Mouse (Mus musculus) right cerebral cortex, adult 2 months (tissue): ENCODE data around the gene BC035044.
A peak's percentile ranks its signal among the peaks of the same experiment; 100 is the strongest.
"Not testable (repeated sequence)": the region's sequence is repeated elsewhere in the genome, so short reads cannot be mapped to it uniquely, and the experiment has no call there.

ENCODE experiments used
- DNase-seq, 2 experiments: peaks; one replicate each; pipeline ENCODE4 v3.0.0; 2021 to 2022; ENCODE audit warnings: low spot score in 2 of 2

The BC035044 gene

GRCm38 (mm10) chr6:128850671-128851070 is 40.3 kb downstream of the BC035044 start:
- no peak for DNase-seq

DNA sequence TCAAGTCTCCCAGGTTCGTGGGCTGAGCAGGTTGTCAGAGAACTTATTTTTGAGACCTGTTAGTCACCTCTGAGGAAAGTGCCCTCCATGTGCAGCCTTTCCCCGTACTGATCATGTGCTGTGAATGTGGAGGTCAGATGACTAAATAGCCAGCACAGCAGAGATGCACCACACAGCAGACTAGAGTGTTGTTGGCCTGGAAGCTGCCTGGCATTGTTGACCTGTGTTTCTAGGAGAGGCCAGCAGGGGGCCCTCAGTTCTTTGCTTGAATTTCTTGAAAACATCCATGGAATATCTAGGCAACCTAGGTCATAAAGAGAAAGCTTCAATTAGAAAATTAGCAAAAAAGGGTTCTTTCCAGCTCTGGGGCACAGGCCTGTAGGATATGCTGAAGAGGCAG is 41.0 kb downstream of the BC035044 start:
- peak; percentile 46 to 55 for DNase-seq

GRCm38 (mm10) chr6:128847401-128847800 is 43.5 kb downstream of the BC035044 start:
- no peak for DNase-seq

DNA sequence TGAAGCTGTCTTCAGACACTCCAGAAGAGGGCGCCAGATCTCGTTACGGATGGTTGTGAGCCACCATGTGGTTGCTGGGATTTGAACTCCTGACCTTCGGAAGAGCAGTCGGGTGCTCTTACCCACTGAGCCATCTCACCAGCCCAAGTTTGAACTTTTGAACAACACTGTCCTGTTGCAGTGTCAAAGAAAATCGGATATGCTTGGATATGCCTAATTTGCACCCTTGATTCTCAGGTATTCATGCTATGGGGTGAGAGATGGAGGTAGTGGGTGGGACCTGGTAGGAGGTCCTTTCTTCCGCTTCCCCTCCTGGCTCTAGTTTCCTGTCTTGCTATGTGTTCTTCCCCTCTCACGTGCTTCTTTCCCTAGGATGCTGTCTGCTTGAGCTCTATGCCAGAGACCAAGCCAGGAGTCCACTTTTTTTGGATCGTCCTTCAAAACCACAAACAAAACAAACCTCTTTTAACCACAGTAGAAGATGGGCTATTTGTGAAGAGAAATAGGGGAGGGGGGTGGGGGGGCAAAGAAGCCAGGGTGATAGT is 44.9 kb downstream of the BC035044 start:
- DNase-seq = no peak

- peak; percentile 78 to 86 for DNase-seq
Observed at GRCm38 (mm10) chr6:128845319-128845979, 45.5 kb downstream of the BC035044 start.

- DNase-seq = no peak
Observed at GRCm38 (mm10) chr6:128844586-128845080, 46.3 kb downstream of the BC035044 start.

DNA sequence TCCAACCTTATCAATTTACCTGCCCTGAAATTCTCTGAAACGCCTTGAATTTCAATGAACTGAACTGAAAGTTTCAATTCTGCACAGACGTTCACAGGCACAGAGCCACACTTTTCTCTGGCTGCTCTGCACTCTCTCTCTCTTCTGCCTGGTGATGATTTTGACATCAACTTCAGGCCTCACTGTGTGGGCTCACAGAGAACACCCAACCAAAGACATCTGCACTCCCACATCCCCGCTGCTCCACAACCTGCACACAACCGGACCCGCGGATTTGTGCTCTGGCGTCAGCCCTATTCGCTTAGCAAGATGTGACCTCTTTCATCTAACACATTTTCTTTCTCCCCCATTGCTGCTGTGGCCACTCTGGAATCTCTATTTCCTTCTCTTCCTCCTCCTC is 46.8 kb downstream of the BC035044 start:
- peak; percentile 30 to 33 for DNase-seq

DNA sequence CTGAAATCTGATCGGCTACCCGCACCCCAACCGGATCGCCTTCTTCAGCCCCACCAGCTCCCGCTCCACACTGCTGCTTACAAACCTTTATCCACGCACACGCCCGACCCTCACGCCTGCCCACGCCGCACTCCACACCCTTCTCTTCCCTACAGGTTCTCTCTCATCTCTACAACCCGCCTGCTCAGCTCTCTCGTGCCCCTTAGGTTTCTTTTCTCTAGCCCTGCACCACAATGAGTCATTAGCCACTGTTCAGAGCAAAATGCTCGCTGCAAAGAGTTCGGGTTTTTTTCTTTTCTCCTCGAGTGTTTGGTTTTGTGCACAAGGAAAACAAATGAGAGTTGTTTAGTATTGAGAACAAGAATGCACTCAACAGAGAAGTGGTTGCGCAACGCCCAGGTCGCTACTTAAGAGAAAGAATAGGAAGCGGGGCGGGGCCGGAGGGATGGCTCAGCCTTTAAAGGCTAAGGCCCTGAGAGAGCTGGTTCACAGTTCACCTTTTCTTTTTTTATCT is 47.4 kb downstream of the BC035044 start:
- DNase-seq = peak; percentile 47 to 63

GRCm38 (mm10) chr6:128842945-128843478 is 47.9 kb downstream of the BC035044 start:
- peak; percentile 94 to 96 for DNase-seq

DNA sequence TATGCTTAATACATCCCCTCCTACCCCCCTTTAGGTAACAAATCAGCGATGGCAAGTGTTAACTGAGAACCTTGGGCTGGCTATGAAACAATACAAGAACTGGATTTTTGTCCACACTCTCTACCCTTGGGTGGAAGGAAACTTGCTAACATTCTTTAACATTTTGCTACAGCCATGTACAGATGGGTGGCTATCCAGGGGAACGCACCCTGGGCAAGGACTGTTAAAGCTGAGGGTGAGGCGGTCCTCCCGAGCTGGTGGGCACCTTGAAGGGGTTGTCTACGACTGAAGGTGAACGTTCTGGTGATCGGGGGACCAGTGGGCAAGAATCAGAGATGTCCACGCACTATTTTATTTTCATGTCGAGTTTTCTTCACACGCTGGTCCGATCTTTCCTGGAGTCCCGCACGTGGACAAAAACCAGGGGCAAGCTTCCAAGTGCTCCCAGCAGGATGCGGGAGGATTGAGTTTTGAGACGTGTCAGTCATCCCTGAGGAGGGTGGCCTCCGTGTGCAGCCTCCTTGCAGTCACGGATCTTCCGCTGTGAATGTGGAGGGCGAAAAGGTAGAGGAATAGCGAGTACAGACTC is 48.5 kb downstream of the BC035044 start:
- no peak for DNase-seq

DNA sequence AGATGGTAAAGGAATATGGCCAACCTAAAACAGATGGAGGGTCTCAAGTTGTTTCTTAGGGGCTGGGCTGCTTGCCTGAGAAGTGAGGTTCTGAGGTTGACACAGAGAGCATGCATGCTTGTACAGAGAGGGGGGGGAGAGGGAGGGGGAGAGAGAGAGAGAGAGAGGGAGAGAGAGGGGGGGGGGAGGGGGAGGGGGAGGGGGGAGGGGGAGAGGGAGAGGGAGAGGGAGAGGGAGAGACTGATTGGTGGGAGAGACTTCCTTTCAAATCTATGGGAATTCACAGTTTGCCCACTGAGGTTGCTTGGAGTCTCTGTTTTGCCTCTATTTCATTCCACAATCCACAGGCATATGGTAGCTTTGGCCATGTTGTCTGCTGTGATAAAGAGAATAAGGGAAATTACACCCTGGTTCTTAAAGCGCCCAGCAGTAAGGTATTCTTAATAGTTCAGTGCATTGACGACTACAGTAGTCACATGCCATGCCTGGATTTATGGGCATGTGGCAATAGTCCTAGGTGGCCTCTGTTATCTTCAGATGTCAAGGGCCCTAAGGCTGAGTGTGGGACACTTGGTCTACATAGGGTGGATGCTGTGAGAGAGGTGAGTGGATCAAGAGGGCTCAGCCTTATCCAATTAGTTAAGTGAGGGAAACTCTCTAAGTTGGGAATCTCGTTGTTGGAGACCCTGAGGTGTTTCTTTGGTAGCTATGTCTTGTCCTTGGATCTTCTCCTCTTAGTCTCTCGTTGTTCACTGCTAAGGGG is 49.4 kb downstream of the BC035044 start:
- DNase-seq = no peak

DNA sequence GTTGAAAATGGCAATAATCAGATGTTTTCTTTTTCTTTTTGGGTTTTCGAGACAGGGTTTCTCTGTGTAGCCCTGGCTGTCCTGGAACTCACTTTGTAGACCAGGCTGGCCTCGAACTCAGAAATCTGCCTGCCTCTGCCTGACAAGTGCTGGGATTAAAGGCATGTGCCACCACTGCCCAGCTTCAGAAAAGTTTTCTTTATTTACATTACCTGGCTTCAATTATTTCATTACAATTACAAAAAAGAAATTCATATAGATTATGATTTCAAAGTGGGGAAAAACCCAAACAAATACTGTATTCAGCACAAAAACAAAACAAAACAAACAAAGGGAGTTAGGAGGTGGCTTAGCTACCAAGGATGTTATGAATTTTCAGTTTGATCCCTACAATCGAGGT is 50.3 kb downstream of the BC035044 start:
- DNase-seq = not testable (repeated sequence)

GRCm38 (mm10) chr6:128839921-128840320 is 51.0 kb downstream of the BC035044 start:
- no peak for DNase-seq

DNA sequence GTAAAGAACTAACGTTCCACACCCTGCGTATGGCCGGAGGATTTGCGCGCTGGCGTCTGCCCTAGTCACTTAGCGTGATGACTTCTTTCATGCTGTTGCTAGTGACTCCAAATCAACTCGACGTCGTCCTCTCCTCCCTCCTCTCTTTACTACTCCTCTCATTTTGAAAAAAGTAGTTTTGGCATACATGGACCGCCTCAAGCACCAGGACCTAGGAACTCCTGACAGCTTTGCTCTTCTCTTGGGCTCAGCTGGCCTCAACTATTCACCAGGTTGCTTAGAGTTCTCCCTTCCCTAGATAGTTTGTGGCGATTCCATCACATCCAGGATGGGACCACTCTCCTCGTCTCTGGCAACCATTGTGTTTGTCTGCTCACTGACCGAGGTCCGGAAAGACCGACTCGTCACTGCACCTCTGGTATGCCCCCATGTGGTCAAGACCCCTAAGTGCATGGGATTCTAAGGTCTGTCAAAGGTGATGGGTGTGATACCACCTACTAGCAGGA is 51.6 kb downstream of the BC035044 start:
- peak; percentile 71 to 78 for DNase-seq

DNA sequence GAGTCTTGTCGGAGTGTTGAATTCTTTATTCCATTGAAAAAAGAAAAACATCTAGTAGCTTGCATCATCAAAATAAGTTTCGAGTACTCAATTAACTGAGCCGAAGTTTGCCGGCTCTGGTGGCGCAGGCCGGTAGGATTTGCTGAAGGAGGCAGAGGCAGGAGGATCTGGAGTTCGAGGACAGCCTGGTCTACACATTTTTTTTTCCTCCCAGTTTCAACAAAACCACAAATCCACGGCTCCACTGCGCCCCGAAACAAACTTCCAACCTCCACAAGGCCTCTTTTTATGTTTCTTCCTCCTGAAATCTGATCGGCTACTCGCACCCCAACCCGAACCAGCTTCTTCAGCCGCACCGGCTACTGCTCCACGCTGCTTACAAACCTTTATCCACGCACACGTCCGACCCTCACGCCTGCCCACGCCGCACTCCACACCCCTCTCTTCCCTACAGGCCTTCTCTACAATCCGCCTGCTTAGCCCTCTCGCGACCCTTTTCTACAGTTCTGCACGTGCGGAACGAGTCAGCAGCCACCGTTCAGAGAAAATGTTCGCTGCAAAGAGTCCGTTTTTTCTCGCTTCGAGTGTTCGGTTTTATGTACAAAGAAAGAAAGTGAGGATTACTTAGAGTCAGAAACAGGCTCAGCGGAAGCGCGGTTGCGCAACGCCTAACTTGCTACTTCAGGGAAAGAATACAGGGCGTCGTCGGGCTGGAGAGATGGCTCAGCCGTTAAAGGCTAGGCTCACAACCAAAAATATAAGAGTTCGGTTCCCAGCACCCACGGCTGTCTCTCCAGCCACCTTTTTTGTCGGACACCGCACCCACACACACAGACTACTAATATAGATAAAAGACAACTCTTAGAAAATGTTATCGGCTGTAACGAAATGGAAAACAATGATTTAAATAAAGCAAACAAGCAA is 52.3 kb downstream of the BC035044 start:
- peak; percentile 94 to 95 for DNase-seq

DNA sequence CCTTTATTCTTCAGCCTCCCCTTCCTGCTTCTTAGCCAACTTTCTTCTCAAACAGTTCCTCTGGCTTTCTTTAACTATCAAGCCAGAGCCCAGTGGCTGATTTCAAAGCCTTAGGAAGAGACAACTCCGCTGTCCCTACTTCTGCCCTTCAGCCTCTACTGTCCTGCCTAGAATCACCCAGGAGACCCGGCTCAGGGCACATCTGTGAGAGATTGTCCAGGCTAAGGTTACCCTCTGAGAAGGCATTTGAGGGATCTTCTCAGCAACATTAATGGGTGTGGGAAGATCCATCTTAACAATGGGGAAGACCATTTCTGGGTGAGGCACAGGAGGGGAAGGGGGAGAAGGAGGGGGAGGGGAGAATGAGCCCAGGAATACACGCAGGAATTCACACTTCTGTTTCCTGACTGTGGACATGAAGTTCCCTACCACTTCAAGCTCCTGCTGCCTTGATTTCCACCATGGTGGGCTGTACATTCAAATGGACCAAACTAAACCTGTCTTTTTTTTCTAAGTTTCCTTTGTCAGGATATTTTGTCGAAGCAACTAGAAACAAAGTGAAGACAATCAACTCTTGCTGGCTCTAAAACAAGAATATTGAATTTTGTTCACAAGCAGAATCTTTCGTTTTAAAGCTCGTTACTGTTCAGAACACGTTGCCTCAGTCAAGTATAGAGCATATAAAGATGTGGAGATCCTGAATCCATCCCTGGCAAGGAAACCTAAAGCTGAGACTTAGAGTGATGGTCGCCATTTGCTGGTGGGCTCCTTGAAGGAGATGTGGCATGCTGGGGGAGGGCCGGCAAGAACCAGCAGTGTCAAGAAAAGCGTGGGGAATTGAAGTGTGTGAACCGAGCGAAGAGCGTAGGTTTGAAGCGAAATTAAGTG is 53.2 kb downstream of the BC035044 start:
- DNase-seq = peak in 1 of 2 experiments; percentile 21

DNA sequence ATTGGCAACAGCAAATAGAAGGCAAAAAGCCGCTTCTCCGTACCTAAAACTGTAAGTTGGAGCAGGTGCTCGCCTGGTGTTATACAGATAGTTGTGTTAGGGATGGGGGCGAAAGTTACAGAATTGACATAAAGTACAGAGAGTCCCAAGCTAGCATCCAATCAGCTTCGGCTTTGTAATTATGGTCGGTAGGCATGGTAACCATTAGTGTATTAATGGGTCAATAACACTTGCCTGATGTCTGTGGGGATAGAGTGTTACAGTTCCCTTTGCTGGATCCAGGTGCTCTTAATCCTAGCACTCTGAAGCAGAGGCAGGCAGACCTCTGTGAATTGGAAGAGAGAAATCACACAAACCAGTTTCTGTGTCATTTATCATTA is 54.0 kb downstream of the BC035044 start:
- no peak for DNase-seq

DNA sequence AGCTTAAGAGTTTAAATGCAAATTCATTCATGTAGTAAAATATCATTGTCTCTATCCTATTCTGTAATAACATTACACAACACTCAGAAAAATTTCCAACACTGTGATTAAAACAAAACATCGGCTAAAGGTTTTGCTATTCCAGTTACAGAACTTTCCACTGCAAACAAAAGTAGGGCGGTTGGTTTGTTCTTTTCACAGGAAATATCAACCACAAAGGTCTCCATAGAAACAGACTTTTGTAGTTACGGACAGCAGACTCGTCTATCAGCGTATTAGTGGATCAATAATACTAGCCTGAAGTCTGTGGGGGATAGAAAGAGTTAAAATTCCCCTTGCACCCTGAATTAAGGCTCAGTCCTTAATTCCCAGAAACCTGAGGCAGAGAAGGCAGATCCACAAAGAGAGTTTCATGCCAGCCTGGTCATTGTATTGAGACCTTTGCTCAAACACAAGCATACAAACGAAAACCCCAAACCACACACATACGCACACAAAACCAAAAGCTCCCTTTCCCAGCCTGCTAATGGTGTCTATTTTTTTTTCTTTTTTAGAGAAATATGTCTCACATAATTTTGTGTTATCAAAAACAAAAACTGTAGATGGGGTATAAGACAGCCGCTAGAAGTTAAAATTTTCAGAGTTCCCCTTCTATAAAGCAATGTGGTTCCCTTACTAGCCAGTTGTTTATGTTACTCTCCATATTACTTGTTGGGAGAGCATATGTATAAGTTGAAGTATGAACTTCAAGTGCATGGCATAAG is 54.6 kb downstream of the BC035044 start:
- no peak for DNase-seq

DNA sequence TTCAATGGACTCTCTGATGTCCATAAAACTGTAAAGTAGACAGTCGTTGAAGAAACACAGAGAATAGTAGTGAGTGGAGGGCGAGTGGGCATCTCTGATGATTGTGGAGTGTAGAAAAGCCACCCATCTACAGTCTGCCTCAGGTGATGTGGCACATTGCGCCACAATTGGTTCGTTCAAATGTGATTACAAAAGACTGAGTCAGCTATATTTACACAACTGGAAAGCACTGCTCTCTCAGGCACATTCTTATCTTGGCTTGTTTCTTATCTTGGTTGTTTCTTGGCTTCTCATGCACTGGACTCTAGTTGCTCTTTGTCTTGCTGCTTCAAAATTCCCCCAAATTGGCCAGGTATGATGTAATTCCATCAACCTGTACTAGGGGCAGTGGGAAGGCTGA is 55.4 kb downstream of the BC035044 start:
- no peak for DNase-seq
